Mouse (Mus musculus): Measurements from ENCODE around the gene Sbk1.

DNA sequence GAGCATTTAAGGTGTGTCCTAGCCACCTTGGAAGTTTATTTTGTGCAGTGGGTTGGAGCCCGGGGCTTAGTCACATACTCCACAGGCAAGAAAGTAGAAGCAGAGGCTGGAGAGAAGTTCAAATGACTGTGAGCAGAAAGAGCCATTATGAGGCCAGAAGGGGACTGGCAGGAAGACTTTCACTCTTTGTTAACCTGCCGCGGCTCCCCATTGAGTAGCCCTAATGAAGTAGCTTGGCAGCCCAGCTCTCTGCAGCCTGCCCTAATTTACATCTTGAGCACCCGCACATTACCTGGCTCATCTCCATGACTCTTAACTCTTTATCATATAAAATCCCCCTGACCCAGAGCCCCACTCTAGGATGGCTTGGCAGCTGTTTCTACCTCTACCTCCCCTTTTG is 2.2 kb downstream of the Sbk1 start:
- no peak for TF ChIP-seq POLR2A (IDR thresholded peaks at IDR 0.05; ENCODE audit: insufficient read depth, low read length)
- no peak for TF ChIP-seq CTCF (IDR thresholded peaks at IDR 0.05; ENCODE audit: low read depth, low read length)

Measured in ES-Bruce4 (cell line).